Mouse (Mus musculus) forebrain, postnatal 0 days (tissue): ENCODE results near the gene Invs. TPM values are rescaled to one million over a fixed set of nuclear protein-coding genes. Genes with fewer than 3 reads are reported as not detected.

Source experiments
- ATAC-seq: fragments of 200-750 bp; cut with Nextera tagmentation; 2 replicates; pipeline ENCODE4 v1.8.0; 2017; ENCODE audit warnings: mild to moderate bottlenecking, moderate library complexity
- DNase-seq: peaks from one replicate; pipeline ENCODE4 v3.0.0-alpha.2; 2015
- H3K27ac ChIP-seq: fragments of 300-500 bp; sonication (generic); 2 replicates; pipeline ENCODE4 v1.5.1; 2014; ENCODE audit warnings: low read depth, mild to moderate bottlenecking, antibody characterized with exemption, low read length, moderate library complexity, mixed read lengths
- H3K27me3 ChIP-seq: fragments of 300-500 bp; sonication (generic); 2 replicates; pipeline ENCODE4 v1.6.1; 2014; ENCODE audit warnings: mild to moderate bottlenecking, low read length, mixed read lengths; ENCODE audit not compliant: insufficient read depth
- H3K36me3 ChIP-seq: fragments of 300-500 bp; sonication (generic); 2 replicates; pipeline ENCODE4 v1.6.1; 2014; ENCODE audit warnings: mild to moderate bottlenecking, moderate library complexity; ENCODE audit not compliant: insufficient read depth
- H3K4me1 ChIP-seq: fragments of 300-500 bp; sonication (generic); 2 replicates; pipeline ENCODE4 v1.6.1; 2014; ENCODE audit warnings: antibody characterized with exemption; ENCODE audit not compliant: insufficient read depth
- H3K4me2 ChIP-seq: fragments of 300-500 bp; sonication (generic); 2 replicates; pipeline ENCODE4 v1.6.1; 2014; ENCODE audit warnings: low read depth, mild to moderate bottlenecking, moderate library complexity
- H3K4me3 ChIP-seq: fragments of 300-500 bp; sonication (generic); 2 replicates; pipeline ENCODE4 v1.5.1; 2014; ENCODE audit warnings: low read depth, low read length, mixed read lengths
- H3K9ac ChIP-seq: fragments of 300-500 bp; sonication (generic); 2 replicates; pipeline ENCODE4 v1.6.1; 2014; ENCODE audit warnings: mild to moderate bottlenecking
- H3K9me3 ChIP-seq: fragments of 300-500 bp; sonication (generic); 2 replicates; pipeline ENCODE4 v1.6.1; 2016; ENCODE audit warnings: low read length
- CTCF ChIP-seq: sonication (generic); IDR thresholded peaks from 2 replicates; pipeline ENCODE4 v1.5.1; 2016; ENCODE audit warnings: antibody characterized with exemption, control low read depth, low read depth
- WGBS: fragments of 180-500 bp; shearing (Covaris S2); extraction: QIAGEN DNeasy Blood & Tissue Kit; methylation state at CpG from one replicate; pipeline ENCODE4 v1.1.7; 2014; 5-methylcytosine and 5-hydroxymethylcytosine counted together
- polyA plus RNA-seq: library from polyadenylated mRNA; unstranded; fragments of >200 nt; fragmentation: Nextera tagmentation; extraction: Ambion mirVana; gene quantifications from 2 replicates; pipeline ENCODE4 v1.2.1, GENCODE M21; 2015
- total RNA-seq: library from RNA; depleted of rRNA; stranded (reverse); fragments of >200 nt; gene quantifications from 2 replicates; pipeline ENCODE4 v1.2.3, GENCODE M21; 2014

Gene Invs
- total and polyA plus RNA-seq, 2 experiments from 2014 or later = 2.7 to 8.7 TPM

GRCm38 (mm10) chr4:48454106-48454773 is 174.7 kb downstream of the Invs start:
- no peak overlapping the region for H3K4me2 ChIP-seq
- H3K9me3 ChIP-seq = no peaks in the 10 kb centered on the region
- no peaks in the 10 kb centered on the region for H3K4me1 ChIP-seq
- H3K36me3 ChIP-seq = peaks cover 49% of the 10 kb centered on the region
- WGBS = 97% methylated on average over 2 of the region's 2 CpGs
- TF ChIP-seq CTCF = peak; percentile 57
- DNase-seq (peak; percentile 60), ATAC-seq (peak; percentile 62; the same call in 1 of the 2 replicates)
- H3K27me3 ChIP-seq = no peaks in the 10 kb centered on the region
- H3K27ac ChIP-seq = no peak overlapping the region
- no peak overlapping the region for H3K4me3 ChIP-seq
- no peak overlapping the region for H3K9ac ChIP-seq

- H3K4me1 ChIP-seq = no peaks in the 10 kb centered on the region
- H3K36me3 ChIP-seq = peaks cover 32% of the 10 kb centered on the region
- TF ChIP-seq CTCF = no peak
- ATAC-seq (no peak), DNase-seq (no peak)
- no peaks in the 10 kb centered on the region for H3K27me3 ChIP-seq
- no peak overlapping the region for H3K4me3 ChIP-seq
- H3K4me2 ChIP-seq = no peak overlapping the region
- no peak overlapping the region for H3K9ac ChIP-seq
- H3K9me3 ChIP-seq = no peaks in the 10 kb centered on the region
- H3K27ac ChIP-seq = no peak overlapping the region
- 96% methylated on average over 6 of the region's 6 CpGs for WGBS
Measured at GRCm38 (mm10) chr4:48458436-48458835, 178.9 kb downstream of the Invs start.

- H3K27ac ChIP-seq = no peak overlapping the region
- H3K4me2 ChIP-seq = no peak overlapping the region
- WGBS = 82% methylated on average over 1 of the region's 1 CpGs
- H3K9me3 ChIP-seq = no peaks in the 10 kb centered on the region
- no peaks in the 10 kb centered on the region for H3K27me3 ChIP-seq
- ATAC-seq (no peak), DNase-seq (no peak)
- no peaks in the 10 kb centered on the region for H3K4me1 ChIP-seq
- no peak overlapping the region for H3K4me3 ChIP-seq
- no peak for TF ChIP-seq CTCF
- peaks cover 20% of the 10 kb centered on the region for H3K36me3 ChIP-seq
- no peak overlapping the region for H3K9ac ChIP-seq
Measured at GRCm38 (mm10) chr4:48461060-48461459, 181.5 kb downstream of the Invs start.

- peaks cover 7% of the 10 kb centered on the region; the same call in 1 of the 2 replicates for H3K4me1 ChIP-seq
- WGBS = 46% methylated on average over 1 of the region's 1 CpGs
Measured at GRCm38 (mm10) chr4:48470977-48471376, 191.4 kb downstream of the Invs start.

GRCm38 (mm10) chr4:48472052-48472791 is 192.7 kb downstream of the Invs start:
- Histone ChIP-seq H3K4me3 (peak overlapping the region; percentile 91), H3K36me3 (peaks cover 11% of the 10 kb centered on the region), H3K4me1 (peaks cover 7% of the 10 kb centered on the region; the same call in 1 of the 2 replicates), H3K9me3 (no peaks in the 10 kb centered on the region), H3K27ac (no peak overlapping the region), H3K27me3 (no peaks in the 10 kb centered on the region), H3K4me2 (peak overlapping the region; percentile 85), H3K9ac (peak overlapping the region; percentile 87)
- WGBS = 19% methylated on average over 12 of the region's 12 CpGs
- no peak for TF ChIP-seq CTCF
- ATAC-seq (no peak), DNase-seq (no peak)

More at GRCm38 (mm10) chr4:48470977-48471376, 191.4 kb downstream of the Invs start:
- Histone ChIP-seq H3K36me3 (peaks cover 16% of the 10 kb centered on the region), H3K4me2 (0 out of 2 replicates have a peak overlapping the region, but pooled peaks have one; percentile 17), H3K27ac (no peak overlapping the region), H3K4me3 (no peak overlapping the region), H3K27me3 (no peaks in the 10 kb centered on the region), H3K9ac (no peak overlapping the region), H3K9me3 (no peaks in the 10 kb centered on the region)
- DNase-seq (no peak), ATAC-seq (no peak)
- no peak for TF ChIP-seq CTCF

- WGBS = 3% methylated on average over 89 of the region's 89 CpGs
- no peak for TF ChIP-seq CTCF
- DNase-seq = peak; percentile 94
- Histone ChIP-seq H3K9me3 (no peaks in the 10 kb centered on the region), H3K9ac (peak within 1 kb of the TSS; percentile 87), H3K4me3 (peak within 1 kb of the TSS; percentile 91), H3K27me3 (no peaks in the 10 kb centered on the region), H3K4me1 (peaks cover 7% of the 10 kb centered on the region; the same call in 1 of the 2 replicates), H3K4me2 (peak within 1 kb of the TSS; percentile 85), H3K36me3 (peaks cover 8% of the 10 kb centered on the region), H3K27ac (no peak within 1 kb of the TSS)
- peak; percentile 99 for ATAC-seq
Measured at GRCm38 (mm10) chr4:48472792-48473650, 193.5 kb downstream of the Invs start, which contains the start of gene Tex10. Gene Tex10 (minus strand): TSS chr4:48473459.
